Mouse (Mus musculus): ENCODE data around the gene Arhgap8.
"Not testable (repeated sequence)": the region's sequence is repeated elsewhere in the genome, so short reads cannot be mapped to it uniquely, and the experiment has no call there.

Gene Arhgap8

DNA sequence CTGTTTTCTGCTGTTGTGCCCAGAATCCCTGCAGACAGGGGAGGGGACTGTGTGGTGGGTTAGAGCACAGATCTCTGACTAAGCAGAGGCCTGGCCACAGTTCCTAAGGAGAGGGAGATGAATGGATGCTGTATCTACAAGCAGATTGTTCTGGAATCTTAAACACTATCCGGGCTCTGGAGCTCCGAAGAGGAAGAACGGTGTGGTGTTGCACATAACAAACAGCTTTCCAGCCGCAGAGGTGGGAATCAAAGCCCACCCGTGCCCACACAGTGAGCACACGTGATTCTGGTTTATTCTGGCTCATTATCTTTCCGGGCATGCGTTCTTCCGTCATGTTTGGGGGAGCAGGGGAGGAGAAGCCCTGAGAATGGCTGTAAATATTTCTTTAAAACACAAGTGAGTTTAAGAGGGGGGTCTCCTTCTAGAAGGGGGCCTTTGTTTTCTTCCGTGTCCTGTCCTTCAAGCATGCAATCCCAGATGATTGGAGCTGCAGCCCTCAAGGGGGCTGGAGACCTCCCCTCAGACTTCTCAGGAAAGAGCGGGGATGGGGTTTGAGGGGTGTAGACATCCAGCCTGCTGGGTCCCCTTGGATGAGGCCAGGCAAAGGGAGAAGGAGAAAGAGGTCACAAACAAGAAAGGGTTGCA, 16.6 kb downstream of the Arhgap8 start:
- DNase-seq (ENCODE audit: low spot score), result no peak

DNA sequence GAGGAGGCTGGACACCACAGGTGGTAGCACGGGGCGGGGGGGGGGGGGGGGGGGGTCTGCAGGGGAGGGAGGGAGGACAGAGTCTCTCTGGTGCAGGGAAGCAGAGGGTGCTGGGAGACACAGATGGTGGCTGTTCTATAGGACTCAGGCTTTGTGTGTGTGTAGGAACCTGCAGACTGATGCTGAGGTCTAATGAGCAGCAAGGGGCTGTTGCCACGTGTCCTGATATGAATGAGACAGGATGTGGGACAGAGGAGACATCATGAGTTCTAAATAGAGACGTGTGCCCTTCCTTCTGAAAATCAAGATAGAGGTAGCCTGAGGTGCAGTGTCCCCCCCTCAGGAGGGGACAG, 17.1 kb downstream of the Arhgap8 start:
- DNase-seq (ENCODE audit: low spot score), result no peak

DNA sequence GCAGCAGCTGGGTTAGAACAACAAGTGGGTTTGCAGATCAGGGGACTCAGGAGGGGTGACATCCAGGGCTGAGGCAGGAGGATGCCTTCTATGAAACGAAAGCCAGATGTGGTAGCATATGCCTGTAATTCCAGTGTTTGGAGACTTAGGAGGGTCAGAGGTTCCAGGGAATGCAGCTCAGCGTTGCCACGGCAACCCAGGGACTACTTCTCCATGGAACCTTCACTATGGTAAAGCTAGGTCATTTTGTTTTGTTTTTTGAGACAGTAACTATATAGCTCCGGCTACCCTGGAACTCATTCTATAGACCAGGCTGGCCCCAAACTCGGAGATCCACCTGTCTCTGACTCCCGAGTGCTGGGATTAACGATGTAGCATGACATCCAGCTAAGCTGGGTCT, 18.4 kb downstream of the Arhgap8 start:
- no peak for DNase-seq (ENCODE audit: low spot score)

DNA sequence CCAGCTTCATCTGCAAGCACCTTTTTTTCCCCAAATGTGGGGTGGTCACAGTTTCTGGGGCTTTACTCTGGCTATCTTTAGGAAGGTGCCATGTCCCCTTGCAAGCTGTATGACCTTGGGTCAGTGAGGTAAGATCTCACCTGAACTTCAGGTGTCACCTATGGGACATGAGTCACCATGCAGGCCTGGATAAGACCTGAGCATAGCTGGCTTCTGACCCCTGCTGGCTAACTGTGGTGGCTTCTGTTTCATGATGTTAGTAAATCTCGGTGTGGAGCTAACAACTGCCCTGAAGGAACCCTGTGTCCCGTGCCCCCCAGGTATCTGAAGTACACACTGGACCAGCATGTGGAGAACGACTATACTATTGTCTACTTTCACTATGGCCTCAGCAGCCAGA, 21.7 kb downstream of the Arhgap8 start:
- no peak for DNase-seq (ENCODE audit: low spot score)

DNA sequence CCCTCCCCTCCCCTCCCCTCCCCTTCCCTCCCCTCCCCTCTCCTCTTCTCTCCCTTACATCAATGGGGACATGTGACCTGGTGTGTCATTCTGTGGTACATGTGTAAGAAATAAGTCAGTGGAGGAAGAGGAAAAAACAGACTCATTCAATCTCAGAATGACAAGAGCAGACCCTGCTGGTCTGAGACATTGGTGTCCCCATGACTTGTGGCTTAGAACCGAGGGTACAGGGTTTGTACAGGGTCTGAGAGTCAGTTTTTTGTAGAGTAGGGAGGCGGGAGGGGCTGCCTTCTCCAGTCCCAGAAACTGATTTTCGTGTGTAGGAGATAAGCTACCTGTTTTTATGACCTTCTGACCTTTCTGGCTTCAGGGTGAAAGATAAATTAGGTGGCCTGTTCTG, 23.5 kb downstream of the Arhgap8 start:
- DNase-seq (ENCODE audit: low spot score), result no peak

DNA sequence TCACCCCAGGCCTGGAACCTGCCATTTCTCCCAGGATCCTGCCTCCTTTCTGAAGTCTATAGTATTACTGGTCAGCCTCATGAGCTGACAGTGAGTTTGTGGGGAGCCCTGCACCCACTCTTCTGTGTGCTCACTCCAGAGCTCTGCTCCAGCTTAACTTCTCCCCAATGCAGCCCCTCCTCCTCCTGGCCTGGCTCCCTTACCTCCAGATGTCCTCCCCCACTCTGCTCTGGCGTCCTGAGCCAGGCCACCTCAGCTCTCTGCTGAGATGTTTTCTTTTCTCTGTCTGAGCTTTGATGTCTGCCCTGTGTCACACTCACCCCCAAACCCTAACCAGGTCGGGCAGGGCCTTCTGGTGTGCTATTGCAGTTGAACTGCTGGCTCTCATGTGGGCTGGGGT, 24.5 kb downstream of the Arhgap8 start:
- no peak for DNase-seq (ENCODE audit: low spot score)

DNA sequence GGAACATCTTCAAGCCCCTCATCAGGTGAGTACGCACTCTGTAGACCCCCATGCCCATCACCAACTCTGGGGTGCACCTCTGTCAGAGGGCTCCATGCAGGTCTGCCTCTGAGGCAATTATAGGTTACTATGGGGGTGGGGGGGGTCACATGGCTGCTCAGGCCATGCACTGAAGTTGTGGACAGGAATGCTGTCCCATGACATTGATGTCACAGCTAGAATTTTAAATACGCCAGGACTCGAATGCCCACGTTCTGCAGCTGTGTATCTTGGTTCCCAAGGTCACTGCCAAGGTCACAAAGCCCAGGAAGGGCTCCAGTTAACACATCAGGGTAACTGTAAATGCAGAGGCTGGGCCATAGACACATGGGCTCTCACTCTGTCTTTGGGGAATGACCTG, 26.0 kb downstream of the Arhgap8 start:
- DNase-seq (ENCODE audit: low spot score), result no peak

DNA sequence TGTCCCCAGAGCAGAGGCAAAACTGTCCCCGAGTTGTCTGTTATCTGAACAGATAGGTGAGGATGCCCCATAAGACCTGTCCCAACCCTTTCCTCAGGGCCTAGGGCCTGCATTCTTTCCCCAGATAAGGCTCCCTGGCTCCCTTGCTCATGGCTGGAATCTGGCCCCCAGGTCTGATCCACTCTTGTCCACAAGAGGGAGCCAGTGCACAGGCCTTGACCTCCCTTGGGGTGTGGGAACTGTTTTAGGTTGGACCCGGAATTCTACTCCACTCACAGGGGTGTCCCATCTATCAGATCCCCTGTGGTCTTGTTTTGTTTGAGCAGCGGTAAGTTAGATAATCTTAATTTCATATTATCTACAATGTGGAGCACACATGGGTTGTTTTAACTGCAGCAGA, 35.1 kb downstream of the Arhgap8 start:
- DNase-seq (ENCODE audit: low spot score), result peak; percentile 29

DNA sequence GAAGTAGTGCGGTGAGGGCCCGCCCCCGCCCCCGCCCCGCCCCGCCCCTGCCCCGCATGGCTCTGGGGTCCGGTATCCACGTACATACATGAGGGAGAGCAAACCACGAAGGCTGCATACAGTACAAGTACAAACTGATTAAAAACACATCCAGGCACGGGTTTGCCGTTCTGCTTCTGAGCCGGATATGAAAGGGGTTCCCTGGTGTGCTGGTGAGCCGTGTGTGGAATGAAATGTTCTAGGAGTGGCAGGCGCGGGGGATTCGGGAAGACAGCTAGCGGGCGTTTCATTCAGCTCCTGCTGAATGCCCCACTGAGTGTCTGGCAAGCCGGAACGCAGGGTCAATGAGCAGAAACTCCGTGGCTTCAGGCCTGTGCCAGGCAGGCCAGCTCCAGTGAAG, 36.6 kb downstream of the Arhgap8 start:
- DNase-seq (ENCODE audit: low spot score), result no peak

DNA sequence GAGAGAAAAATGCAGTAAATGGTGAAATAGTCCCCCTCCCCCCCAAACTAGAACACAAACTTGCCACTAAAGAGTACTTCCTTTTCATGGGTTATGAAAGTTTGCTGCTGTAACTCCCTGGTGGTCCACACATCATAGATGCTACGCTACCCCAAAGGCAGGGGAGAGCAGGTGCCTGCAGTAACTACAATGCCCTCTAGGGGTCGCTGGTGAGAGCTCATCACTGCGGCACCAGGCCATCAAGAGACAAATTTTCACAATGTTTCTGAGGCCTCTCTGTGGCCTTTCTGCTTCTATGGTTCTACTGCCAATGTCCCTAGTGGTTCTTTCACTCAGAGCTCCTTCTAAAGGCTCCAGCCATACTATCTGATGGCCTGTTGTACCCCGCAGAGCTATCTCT, 38.6 kb downstream of the Arhgap8 start:
- peak; percentile 18 for DNase-seq (ENCODE audit: low spot score)

DNA sequence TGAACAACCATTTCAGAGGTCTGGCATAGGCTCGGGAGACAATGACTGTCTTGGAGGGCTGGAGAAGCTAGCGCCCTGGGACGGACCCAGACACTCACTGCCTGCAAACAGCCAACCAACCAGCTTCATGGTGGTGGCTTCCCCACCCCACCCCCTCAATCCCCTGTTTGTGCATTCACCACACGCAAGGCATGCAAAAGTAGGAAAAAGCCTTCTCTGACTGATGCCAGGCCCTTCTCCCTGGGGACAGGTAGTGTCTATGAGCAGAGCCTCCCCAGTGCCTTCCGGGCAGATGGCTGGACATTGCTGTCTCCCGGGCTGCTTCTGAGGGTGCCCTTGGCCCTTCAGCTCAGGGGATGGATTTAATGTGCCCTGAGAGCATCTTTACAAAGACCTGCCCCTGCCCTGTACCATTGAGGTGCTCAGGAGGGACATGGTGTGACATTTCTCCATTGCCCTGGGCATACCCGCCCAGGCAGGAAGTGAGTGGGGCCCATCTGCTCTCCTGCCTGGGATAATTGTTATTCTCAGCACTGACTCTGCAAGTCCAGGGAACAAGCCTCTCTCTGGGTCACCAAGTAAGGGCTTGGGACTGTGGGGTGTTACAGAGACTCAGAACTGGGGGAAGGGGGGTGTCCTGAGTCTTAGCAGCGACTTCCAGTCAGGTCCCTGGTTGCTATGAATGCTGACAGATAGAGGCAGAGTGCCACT, 43.0 kb downstream of the Arhgap8 start:
- no peak for DNase-seq (ENCODE audit: low spot score)

DNA sequence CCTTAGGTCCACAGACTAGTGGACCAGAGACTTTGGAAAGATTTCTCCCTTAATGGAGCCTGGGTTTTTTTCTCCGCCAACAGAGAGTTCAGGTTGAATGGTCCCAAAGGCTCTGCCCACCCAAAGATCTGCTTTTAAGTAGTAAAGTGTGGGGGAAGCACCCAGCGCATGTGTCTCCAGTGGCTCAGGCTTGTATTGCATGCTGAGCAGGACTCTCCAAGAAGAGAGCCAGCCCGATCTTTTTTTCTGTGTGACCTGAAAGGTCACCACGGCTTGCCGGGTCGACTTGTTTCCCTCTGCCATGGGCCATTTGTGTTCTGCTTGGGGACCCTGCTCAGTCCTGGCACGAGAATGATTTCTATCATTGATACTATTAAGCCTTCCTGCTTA, 43.6 kb downstream of the Arhgap8 start:
- DNase-seq (ENCODE audit: low spot score), result no peak

DNA sequence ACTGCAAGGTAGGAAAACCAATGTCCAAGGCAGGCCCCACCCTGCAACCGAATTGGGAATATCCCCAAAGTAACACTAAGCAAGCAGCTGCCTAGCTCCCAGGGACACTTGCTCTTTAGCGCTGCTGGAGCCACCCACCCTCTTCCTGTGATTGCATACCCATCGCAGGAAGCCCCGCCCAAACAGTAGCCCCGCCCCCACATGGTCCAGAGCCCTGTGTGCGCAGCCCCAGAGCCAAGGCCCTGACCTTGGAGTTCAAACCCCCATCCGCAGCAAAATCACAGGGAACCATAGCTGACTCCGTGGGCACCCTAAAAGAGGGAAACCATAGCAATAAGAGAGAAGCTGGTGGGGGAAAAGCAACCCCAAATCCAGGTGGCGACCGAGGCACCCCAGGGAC, 46.8 kb downstream of the Arhgap8 start:
- DNase-seq (ENCODE audit: low spot score), result no peak

DNA sequence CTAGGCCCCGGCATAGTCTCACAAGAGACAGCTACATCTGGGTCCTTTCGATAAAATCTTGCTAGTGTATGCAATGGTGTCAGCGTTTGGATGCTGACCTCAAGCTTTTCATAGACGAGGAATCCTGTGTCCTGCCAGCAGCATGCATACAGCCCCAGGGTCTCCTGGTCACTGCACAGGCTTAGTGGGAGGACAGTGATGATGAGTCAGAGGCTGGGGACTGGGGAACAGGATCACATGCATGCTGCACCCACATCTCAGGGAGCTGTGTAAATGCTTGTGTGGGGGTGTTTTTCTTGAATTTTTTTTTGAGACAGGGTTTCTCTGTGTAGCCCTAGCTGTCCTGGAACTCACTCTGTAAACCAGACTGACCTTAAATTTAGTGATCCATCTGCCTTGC, 48.7 kb downstream of the Arhgap8 start:
- not testable (repeated sequence) for DNase-seq (ENCODE audit: low spot score)

DNA sequence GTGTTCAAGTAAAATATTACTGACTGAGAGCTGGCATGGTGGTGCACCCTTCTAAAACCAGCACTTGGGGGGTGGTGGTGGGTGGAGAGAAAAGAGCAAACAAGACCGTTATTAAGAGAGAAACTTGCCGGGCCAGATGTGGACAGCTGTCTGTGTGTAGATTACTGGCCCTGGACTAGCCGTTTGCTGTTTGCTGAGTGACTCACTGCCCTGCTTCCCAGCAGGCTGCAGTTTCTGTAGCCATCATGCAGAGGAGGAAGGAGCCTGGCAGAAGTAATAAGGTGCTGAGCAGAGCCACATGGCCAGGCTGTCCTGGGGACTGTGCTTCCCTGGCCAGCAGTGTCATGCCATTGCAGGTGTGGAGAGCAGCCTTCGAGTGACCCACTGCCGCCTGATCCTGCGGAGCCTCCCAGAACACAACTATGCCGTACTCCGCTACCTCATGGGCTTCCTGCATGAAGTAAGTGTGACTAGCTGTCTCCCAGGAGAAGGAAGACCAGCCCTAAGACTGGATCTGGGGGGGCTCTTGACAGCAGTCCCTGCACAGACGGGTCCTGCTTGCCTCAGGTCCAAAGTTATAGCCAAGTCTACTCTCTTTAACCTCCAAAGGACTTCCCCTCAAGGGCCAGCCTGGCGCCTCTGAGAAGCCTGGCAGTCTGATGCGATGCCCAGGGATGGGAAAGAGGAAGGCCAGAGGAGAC, 49.9 kb downstream of the Arhgap8 start:
- DNase-seq (ENCODE audit: low spot score), result no peak

DNA sequence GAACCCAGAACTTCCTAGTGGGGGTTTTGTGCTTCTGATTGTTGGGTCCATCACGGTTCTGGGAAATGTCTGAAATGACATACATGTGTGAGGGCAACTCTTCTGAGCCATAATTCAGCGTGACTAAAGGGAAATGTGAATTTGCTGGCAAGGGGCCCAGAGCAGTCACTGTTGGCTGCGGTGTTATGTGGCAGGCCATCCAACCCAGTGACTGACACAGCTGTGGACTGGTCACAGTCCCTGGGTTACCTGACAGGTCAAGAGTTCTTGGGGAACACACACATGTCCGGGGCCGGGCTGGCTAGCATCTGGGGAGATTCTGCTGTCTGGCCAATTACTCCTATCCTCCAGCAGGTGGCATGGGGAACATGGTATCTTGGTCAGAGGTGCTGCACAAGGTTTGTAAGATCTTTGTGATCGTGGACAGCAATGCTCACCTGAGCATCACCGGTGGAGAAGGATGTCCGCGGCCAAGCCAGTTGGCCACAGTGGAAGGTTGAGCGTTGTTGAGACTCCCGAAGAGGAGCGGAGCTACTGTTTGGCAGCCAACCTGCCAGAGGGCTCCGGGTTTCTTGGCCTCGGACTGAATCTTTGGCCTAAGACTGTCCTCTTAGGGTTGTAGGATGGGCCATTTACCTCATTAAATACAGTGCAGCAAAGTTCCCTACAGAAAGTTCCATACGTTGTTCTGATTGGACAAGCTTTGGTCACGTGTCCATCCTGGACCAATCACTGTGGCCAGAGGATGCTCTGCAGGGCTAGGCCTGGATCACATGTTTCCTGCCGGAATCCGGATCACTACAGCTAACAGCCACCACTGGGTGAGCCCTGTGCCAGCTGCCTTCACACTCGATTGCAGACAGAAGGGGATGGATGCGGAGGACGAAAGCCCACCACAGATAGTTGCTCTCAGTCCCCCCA, 52.6 kb downstream of the Arhgap8 start:
- no peak for DNase-seq (ENCODE audit: low spot score)

DNA sequence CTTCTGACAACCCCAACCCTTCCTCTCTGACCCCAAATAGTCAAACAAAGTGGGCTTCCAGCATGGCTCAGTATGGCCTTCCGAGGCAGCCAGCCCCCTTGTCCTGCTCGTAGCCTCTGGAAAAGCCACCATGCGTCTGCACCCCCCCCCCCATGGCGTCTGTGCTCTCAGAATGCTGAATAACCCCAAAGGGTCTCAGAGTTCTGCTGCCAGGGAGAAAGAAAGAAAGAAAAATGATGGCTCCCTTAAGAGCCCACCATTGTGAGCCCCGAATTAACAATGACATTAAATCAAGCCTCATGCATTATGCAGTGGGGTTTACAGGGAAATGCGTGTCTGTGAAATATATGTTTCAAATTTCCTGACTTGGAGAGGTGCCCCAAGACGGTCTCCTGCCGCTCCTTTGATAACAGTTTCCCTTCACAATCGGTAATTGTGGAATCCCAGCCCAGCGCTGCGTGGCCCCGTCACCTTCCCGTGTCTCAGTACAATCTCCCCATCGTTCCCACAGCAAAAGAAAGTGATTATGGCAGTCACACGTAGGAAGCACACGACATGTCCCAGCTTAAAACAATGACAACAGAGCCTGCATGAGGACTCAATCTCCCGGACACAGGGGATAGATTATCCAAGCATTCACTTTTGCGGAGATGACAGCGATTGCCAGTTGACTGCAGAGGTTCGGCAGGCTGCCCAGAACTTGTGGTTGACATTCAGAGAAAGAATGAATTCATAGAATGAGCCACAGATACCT, 55.7 kb downstream of the Arhgap8 start:
- DNase-seq (ENCODE audit: low spot score), result no peak

DNA sequence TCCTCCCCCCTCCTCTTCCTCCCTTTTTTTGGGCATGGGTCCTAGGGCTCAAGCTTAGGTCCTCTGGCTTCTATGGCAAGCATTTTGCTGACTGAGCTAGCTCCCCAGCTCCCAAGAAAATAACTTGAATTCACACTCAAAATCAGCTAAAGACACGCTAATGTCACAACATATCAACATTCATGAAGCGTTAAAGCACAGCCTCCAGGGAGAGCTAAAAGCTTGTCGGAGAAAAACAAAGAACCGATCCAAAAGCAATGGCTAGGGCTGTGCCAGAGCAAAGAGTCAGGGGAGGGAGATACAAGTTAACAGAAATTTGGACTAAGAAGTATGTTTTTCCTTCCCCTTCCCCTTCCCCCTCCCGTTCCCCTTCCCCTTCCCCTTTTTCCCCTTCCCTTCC, 58.7 kb downstream of the Arhgap8 start:
- DNase-seq (ENCODE audit: low spot score), result no peak

DNA sequence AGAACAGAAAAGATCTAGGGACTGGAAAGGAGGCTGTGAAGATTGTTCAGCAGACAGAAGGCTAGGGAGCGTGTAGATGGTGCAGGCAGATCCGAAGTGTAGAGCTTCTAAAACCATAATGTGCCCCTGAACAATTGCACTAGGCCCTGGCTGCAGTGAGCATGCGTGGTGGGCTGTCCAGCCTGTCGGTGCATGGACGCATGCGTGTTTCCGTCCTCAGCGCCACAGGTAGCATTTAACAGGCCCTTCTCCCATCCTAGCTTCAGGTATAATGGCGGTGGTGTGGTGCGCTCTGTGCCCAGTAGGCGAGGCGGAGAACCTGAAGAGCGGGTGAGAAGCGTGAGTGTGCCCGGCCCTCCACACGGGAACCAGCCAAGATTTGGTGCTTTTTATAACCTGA, 65.0 kb downstream of the Arhgap8 start:
- no peak for DNase-seq (ENCODE audit: low spot score)

DNA sequence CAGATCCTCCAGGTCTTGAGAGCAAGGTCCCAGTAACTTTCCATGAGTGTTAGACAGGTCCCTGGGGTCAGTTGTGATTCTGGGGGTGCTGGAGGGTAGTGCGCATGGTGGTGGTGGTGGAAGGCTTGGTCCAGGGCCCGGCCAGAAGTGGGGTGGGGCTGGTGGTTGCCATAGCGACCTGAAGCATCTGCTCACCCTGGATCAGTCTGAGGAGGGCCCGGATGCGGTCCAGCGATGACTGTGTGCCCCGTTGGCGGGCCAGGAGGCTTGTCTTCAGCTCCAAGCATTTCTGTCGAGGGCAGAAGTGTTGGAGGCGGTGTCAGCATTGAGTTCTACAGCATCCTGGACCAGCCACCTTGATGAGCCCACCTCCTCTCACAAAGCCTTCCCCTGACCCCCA, 67.3 kb downstream of the Arhgap8 start:
- DNase-seq (ENCODE audit: low spot score), result no peak

DNA sequence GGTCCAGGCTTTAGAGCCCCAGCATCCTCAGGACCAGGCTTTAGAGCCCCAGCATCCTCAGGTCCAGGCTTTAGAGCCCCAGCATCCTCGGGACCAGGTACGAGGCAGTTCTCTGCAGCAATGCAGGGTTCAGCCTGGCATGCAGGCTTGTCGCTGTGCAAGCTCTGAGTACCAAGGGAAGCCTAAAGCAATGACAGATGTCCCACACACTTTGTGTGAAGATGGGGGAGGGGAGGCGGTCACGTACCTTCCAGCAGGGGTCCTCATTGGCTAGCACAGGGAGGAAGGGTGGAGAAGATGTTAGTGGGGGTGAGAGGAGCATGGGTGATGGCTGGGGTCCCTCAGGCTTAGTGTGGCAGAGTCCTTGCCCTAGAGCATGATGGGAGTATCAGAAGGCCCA, 73.8 kb downstream of the Arhgap8 start:
- no peak for DNase-seq (ENCODE audit: low spot score)

DNA sequence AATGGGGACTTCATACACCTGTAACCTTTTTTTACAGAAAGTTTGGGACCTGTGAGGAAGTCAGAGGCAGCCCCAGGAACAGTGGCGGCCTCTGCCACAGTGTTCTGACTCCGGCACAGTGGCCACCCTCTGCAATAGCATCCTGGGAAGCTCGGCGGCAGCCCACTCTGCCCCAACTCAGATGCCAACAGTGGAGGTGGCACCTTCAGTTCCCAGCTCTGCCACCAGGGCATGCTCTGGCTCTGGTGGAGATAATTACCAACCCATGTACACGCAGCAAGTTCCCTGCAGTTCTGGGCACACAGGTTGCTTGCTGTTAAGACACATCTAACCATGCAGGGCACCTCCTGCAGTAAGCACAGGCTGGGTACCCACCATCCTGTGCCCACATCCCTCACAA, 80.3 kb downstream of the Arhgap8 start:
- no peak for DNase-seq (ENCODE audit: low spot score)
